Mouse (Mus musculus) spleen, adult 2 months (tissue): ENCODE data around the gene Hoxa9.
A peak's percentile ranks its signal among the peaks of the same experiment; 100 is the strongest.

ENCODE experiments used
- CTCF ChIP-seq: fragments of 200-500 bp; IDR thresholded peaks from 2 replicates; pipeline ENCODE4 v1.5.1; 2011; ENCODE audit warnings: mild to moderate bottlenecking, inconsistent platforms; ENCODE audit not compliant: insufficient read depth, insufficient read length, insufficient replicate concordance; ENCODE audit errors: extremely low read depth
- POLR2A ChIP-seq: fragments of 200-500 bp; IDR thresholded peaks from 2 replicates; pipeline ENCODE4 v1.6.1; 2011; ENCODE audit warnings: low read depth, low read length, inconsistent platforms

DNA sequence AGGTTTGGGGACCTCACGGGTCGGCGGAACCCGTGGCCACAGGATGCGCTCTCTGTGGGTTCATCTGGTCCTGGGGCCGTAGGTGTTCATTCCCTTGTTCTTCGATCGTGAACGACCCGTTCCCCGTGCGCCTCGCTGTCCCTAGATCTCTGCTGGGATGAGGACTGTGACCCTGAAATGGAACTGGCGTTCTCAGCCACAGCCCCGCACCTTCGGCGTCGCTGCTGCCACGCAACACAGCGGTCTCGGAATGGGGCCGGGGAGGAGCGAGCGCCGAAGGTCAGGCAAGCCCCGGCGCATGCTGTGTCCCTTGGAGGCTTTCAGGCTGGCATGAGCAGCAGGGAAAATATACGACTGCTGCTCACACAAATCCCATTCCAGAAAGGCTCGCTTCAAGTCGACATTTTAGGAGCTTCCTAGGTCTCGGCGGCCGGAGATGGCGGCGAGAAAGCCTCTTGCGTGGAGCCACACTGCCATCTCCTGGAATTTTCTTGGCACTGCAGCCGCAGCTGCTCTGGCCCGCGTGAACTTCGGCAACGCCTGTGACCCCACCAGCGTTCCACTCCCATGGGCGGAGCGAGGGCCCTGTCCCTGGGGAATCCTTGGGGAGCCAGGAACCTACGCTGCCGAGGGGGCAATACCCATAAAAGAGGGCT, 9.4 kb downstream of the Hoxa9 start, which contains the start of gene Hoxa7:
- TF ChIP-seq CTCF (peak; percentile 94), POLR2A (no peak)
